Mouse (Mus musculus) heart, adult 2 months (tissue): ENCODE data around the gene Ropn1l.

Experiments
- CTCF ChIP-seq: fragments of 200-600 bp; IDR thresholded peaks from 2 replicates; pipeline ENCODE4 v1.8.1; 2022; ENCODE audit warnings: antibody characterized with exemption, mild to moderate bottlenecking, moderate library complexity
- POLR2A ChIP-seq: fragments of 200-500 bp; IDR thresholded peaks from 2 replicates; pipeline ENCODE4 v1.6.1; 2011; ENCODE audit warnings: mild to moderate bottlenecking, low read depth, low read length, control low read depth; ENCODE audit not compliant: insufficient read depth

GRCm38 (mm10) chr15:31465806-31466205 lies 12.3 kb upstream of the Ropn1l start:
- TF ChIP-seq CTCF (no peak), POLR2A (no peak)
